Mouse (Mus musculus) spleen, adult 18-20 months (tissue): Measurements from ENCODE around the gene Usp12.
"Not testable (repeated sequence)": the region's sequence is repeated elsewhere in the genome, so short reads cannot be mapped to it uniquely, and the experiment has no call there.

Experiments
- DNase-seq, 2 experiments: peaks; one replicate each; pipeline ENCODE4 v3.0.0; 2022; ENCODE audit warnings: mixed read lengths in 2 of 2

The Usp12 gene

GRCm38 (mm10) chr5:146736348-146736747 lies 58.5 kb downstream of the Usp12 start:
- no peak for DNase-seq

DNA sequence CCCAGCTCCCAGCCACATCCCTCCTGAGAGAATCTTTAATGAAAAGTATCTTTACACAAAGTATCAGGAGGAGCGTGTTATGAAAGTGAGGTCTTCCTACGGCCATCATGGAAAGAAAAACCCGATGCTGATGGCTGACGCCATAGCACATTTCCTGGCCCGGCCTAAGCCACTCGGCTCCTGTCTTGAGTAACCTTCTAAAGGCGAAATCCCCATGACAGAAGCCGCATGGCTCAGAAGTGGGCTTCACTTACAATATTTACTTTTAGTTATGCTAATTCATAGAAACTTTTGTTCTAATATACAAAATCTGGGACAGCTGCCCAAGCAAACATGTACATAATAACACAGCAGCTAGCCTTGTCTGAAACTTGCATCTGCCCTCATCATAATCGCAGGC lies 59.8 kb downstream of the Usp12 start:
- DNase-seq, result not testable (repeated sequence)

DNA sequence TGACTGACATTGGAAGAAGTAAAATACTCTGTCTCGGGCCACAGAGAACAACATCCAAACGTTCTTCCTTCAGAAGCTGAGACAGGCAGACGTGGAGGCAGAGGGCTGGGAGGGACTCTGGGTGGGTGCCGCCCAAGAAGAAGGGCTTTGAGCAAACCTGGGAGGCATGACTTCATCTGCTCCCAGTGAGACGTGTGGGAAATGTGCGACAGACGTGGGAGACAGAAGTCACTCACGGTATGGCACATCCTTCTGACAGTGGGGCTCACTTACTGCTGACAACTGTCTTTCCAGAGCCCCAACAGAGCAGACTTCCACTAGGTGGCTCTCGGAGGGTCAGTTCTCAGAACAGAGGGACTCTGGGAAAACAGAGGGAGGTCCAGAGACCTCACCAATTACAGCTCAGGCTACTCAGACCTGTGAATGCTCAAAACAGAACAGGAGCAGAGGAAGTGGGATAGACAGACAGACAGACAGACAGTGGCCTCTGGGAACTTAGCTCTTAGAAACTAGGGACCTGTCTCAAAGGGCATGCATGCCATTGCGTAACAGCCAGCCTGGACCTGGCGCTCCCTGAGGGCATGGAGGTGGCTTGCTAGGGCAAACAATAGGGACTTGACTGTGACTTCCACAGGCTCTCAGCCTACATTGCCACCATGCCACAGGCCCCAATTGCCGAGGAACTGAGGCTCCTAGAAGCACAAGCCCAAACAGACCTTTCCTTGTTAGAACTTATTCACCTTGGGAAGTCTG lies 60.7 kb downstream of the Usp12 start:
- no peak for DNase-seq

DNA sequence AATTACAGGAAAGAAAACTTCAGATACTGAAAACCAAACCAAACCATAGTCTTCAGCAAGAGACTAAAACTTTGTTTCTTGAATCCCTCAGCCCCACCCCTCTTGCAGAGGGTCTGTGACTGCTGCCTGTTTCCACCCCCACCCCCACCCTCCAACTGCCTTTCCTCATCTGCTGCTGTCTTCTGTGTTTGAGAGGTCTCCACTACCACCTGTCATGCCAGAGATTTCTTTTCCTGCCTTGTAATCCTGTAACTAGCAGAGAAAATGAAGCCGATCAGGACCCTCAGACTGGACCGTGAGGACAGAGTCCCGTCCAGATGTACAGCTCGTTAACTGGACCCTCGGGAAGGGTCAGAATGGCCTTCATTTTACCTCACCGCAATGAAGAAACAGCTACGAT lies 61.4 kb downstream of the Usp12 start:
- DNase-seq, result no peak

DNA sequence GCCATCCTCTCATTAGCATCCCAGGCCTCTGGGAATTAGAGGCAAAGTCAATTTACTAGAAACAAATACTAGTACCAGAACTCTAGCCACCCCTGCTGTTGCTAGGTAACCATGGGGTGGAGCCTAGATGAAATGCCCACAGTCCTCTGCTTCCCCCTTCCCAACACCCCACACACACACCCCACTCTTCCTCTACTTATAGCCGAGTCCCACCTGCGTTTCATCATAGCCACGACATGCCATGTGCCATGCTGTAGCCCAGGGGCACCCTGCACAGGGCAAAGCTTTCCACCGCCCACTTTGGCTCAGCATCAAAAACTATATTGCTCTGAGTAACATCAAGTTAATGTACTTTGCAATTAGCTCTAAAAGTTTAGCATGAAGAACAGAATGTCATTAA lies 67.8 kb downstream of the Usp12 start:
- no peak for DNase-seq

- no peak for DNase-seq
Measured at GRCm38 (mm10) chr5:146724956-146725355, 69.8 kb downstream of the Usp12 start.

DNA sequence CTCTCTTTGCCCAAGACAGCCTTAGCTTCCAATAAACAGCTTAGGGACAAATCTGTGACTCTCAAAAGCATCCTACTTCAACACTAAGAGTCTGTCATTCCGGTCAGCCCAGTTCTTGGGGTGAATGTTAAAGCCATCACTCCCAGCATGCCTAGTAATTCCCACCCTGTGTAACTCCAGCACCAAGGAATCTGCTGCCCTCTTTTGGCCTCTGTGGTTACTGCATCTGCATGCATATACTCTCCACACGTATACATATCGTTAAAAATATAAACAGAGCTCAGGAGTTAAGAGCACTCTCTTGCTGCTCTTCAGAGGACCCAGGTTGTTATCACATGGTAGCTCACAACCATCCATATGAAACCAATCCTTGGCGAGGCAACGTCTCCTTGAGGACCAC lies 71.4 kb downstream of the Usp12 start:
- DNase-seq, result no peak

DNA sequence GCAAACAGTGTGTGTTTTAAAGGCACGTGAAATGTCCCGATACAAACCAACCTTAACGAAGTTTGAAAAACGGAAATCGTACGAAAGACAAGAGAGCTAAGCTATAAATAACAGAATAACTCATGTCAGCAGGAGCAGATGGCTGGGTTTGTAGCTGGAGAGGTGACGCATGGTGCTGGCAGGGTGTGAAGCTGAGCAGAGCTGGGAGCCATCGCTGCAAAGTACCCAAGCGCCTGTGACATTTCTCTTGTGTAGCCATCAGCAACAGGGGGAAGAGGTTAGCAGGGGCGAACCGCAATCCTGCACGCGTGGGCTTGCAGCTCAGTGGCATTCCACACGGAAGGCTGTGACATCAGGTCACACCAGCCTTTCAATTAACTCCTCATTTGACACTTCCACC lies 72.6 kb downstream of the Usp12 start:
- no peak for DNase-seq

- DNase-seq, result no peak
Measured at GRCm38 (mm10) chr5:146719584-146720356, 75.0 kb downstream of the Usp12 start.

DNA sequence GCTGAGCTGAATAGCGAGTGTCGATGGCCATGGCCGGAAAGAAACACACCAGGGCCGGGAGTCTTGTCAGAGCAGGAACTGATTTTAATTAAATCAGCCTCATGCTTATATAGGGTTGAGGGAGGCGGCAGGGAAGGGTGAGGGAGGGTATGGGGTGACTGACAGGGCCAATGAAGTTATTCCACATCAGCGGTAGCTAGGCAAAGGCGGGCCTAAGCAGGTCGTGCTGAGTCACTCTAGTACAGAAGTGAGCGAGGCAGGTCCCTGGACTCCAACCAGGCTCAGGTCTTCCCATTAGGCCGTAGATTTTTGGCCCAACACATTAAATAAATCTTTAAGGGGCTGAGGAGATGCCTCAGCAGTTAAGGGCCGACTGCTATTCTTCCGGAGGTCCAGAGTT lies 81.0 kb downstream of the Usp12 start:
- DNase-seq, result no peak

GRCm38 (mm10) chr5:146713088-146713487 lies 81.7 kb downstream of the Usp12 start:
- no peak for DNase-seq

DNA sequence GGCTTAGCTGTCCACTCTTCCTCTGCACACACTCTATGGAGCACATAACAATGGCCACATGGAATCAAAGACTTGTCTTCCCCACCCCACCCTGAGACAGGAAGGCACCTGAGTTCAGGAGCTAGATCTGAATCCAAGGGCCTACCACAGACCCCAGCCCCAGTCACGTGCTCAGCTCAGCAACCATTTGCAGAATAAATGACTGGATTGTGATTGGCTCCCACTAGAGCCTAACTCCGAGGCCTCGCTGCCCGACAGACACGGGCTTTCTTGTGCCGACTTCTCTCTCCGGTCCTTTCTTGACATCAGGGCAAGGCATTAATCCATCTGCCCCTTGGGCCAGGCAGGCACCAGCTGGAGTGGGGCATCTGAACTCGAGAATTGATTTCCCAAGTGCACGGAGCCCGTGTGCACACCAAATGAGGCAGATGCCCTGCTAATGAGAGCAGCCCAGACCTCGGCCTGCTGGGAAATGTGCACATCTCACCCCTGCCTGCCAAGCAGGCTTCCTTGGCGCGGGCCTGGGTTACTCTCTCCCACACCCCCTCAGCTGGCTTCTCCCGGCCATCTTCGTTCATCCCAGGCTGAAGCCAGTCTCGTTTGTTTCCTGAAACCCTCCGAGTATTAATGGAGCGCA lies 82.4 kb downstream of the Usp12 start:
- DNase-seq, result no peak

DNA sequence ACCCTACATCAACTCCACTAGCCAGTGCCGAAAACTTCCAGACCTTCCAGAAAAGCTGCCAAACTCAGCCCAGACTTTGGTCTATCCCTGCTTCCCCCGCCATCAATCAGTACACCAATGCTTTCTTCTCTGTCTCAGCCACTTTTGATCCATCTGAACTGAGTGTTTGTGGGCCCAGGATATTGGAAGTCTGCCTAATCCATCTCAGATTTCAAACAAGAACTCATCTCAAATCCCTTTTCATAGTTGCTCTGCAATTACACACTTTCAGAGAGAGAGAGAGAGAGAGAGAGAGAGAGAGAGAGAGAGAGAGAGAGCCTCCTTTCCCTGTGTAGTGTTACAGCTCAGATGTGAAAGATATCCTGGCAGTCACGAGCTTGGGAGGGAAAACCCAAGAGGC lies 85.4 kb downstream of the Usp12 start:
- no peak for DNase-seq

GRCm38 (mm10) chr5:146705815-146706408 lies 88.9 kb downstream of the Usp12 start:
- DNase-seq, result peak; percentile 69 to 88

GRCm38 (mm10) chr5:146705411-146705810 lies 89.4 kb downstream of the Usp12 start:
- no peak for DNase-seq

DNA sequence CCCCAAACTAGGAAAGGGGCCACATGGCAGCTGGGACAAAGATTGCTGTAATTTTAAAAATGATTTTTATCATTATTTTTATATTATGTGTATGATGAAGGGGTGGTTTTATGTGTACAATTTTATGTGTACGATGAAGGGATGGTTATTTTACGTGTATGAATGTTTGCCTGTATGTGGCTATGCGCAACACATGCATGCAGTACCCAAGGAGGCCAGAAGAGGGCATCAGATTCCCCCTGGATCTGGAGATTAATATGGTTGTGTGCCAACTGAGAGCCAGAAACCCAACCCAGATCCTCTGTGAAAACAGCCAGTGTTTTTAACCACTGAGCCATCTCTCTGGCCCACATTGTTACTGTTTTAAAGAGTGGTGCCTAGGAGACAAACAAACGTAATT lies 90.6 kb downstream of the Usp12 start:
- no peak for DNase-seq

- no peak for DNase-seq
Measured at GRCm38 (mm10) chr5:146703710-146704121, 91.1 kb downstream of the Usp12 start.

DNA sequence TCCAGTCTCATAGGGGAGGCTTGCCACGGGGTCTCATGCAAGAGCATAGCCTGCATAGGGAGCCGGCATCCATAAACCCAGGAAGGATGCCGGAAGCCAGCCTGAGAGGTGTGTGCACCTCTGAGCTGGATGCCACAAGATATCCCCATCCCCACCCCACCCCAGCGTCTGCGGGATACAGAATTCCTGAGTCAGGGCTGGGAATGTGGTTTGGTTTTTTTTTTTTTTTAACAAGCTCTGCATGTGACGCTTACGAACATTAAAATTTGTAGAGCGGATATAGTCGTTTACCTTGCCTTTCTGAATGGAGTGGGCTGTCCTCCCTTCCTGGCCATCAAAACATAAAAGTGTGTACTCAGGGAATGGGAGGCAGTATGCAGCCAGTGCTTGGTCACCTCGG lies 94.7 kb downstream of the Usp12 start:
- DNase-seq, result no peak

DNA sequence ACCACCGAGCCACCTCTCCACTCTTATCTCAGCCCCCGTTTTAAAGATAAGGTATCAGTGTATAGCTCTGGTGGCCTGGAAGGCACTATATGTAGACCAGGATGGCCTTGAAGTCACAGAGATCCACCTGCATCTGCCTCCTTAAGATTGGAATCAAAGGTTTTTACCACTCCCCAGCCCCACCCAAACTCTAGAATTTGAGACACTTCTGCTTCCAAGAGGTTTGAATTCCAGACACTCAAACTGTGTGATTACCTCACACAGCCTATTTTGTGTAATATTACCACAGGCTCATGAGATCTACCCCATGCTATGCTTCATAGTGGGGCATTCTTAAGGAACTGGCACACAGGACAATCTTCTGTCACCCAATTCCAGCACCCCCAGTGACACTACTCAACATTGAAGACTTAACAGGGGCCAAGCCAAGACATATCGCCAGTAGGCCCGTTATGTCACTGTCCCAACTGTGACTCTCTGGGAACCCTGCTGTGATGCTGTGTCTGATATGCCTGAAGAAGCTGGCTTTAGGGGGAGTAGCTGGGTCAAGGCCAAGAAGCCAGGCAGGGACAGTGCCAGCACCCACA lies 95.3 kb downstream of the Usp12 start:
- no peak for DNase-seq

DNA sequence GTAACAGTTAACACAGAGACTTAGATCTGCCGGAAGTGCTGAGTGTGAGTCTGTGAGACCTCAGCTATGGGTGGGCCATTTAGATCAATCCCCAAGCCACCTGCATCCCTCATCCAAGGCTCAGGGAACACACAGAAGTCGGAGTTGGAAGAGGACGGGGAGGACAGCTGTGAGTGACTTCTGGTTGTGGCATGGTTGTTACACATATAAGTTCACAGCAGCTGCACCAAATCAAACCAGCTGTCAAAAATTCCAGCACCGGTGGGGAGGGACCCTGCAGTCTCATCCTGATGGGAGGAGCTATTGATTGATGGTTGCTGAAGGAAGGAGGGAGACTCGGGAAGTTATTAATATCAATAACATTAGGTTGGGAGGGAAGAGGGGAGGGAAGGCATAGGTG lies 99.3 kb downstream of the Usp12 start:
- DNase-seq, result no peak

- no peak for DNase-seq
Measured at GRCm38 (mm10) chr5:146692976-146693361, 101.8 kb downstream of the Usp12 start.

GRCm38 (mm10) chr5:146692361-146692975 lies 102.3 kb downstream of the Usp12 start:
- no peak for DNase-seq

GRCm38 (mm10) chr5:146691745-146692144 lies 103.1 kb downstream of the Usp12 start:
- no peak for DNase-seq
